Mouse (Mus musculus): ENCODE measurements around the gene Camk2n1. TPM values are rescaled to one million over a fixed set of nuclear protein-coding genes. Genes with fewer than 3 reads are reported as not detected.
"Not testable (repeated sequence)": the region's sequence is repeated elsewhere in the genome, so short reads cannot be mapped to it uniquely, and the experiment has no call there.

Gene Camk2n1
- polyA plus RNA-seq, 1 experiment, result 21.7 TPM

DNA sequence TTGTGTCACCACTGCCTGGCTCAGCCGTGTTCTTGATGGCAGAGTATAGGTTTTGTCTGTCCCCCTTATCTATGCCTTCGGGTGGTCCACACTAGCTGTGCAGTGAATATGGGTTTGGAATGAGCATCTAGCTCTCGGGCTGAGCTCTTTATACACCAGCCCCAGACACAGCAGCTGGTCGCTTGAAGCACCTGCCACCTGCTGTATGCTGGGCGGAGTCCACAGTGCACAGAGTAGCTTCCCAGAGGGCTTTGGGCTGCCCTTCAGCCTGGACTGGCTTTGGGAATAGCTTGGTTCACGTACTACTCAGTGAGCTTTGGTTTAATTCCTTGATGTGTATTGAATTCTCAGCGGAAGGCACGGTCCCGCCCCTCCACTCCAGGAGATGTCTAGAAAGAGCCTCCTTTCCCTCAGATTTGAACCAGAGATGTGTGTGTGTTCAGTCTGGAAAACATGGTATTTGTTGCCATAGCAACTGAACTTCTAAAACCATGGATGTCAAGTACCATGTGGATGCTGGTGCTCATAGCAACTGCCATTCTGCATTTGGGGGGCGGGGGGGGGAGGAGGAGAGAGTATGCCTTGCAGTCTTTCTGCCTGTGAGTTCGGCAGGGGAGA, 35.7 kb upstream of the Camk2n1 start:
- Histone ChIP-seq H3K4me1 (ENCODE audit: control insufficient read depth, insufficient read depth, low read length) (peaks cover 4% of the 10 kb centered on the region), H3K4me3 (replicated peaks; ENCODE audit: extremely low read depth, low read depth, low read length) (no peak overlapping the region)
- 58% methylated on average over 11 of the region's 11 CpGs for WGBS
- TF ChIP-seq POLR2A (IDR thresholded peaks at IDR 0.05; ENCODE audit: borderline replicate concordance, extremely low read depth, low read depth, low read length) (no peak), CTCF (IDR thresholded peaks at IDR 0.05; ENCODE audit: insufficient read depth, low read length) (no peak)
- DNase-seq, result no peak

DNA sequence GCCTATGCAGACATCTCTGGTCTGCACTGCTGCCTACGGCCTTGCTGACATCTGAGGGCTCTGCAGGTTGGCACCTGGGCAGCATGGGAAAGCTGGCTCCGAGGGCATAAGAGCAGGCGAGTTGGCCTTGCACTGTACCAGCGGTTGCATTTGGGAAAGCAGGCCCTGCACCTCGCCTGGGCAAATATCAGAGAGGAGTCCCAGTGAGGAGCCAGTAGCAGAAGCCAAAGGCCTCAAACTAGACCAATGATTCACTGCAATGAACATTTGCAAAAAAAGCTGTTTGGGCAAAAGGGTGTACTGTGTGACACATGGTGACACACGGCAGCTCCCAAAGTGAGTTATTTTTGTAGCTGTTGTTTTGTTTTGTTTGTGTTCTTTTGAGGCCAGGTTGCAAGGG, 29.1 kb upstream of the Camk2n1 start:
- DNase-seq, result no peak
- TF ChIP-seq CTCF (IDR thresholded peaks at IDR 0.05; ENCODE audit: insufficient read depth, low read length), result no peak
- Histone ChIP-seq H3K4me3 (replicated peaks; ENCODE audit: extremely low read depth, low read depth, low read length) (no peak overlapping the region), H3K4me1 (ENCODE audit: control insufficient read depth, insufficient read depth, low read length) (peaks cover 2% of the 10 kb centered on the region; the same call in 1 of the 2 replicates)
- WGBS, result 83% methylated on average over 6 of the region's 6 CpGs

DNA sequence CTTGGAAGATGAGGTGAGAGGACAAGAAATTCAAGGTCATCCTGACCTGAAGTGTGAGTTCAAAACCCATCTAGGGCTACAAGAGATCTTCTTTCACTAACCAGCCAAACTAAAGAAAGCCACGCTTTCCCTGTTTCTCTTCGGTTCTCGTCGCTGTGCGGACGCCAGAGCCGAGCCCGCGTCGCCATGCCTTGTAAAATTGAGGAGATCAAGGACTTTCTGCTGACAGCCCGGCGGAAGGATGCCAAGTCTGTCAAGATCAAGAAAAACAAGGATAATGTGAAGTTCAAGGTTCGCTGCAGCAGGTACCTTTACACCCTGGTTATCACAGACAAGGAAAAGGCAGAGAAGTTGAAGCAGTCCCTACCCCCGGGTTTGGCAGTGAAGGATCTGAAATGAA, 28.5 kb upstream of the Camk2n1 start:
- H3K4me1 ChIP-seq (ENCODE audit: control insufficient read depth, insufficient read depth, low read length); DNase-seq; H3K4me3 ChIP-seq (replicated peaks; ENCODE audit: extremely low read depth, low read depth, low read length): not testable (repeated sequence)
- WGBS, result 91% methylated on average over 14 of the region's 14 CpGs

DNA sequence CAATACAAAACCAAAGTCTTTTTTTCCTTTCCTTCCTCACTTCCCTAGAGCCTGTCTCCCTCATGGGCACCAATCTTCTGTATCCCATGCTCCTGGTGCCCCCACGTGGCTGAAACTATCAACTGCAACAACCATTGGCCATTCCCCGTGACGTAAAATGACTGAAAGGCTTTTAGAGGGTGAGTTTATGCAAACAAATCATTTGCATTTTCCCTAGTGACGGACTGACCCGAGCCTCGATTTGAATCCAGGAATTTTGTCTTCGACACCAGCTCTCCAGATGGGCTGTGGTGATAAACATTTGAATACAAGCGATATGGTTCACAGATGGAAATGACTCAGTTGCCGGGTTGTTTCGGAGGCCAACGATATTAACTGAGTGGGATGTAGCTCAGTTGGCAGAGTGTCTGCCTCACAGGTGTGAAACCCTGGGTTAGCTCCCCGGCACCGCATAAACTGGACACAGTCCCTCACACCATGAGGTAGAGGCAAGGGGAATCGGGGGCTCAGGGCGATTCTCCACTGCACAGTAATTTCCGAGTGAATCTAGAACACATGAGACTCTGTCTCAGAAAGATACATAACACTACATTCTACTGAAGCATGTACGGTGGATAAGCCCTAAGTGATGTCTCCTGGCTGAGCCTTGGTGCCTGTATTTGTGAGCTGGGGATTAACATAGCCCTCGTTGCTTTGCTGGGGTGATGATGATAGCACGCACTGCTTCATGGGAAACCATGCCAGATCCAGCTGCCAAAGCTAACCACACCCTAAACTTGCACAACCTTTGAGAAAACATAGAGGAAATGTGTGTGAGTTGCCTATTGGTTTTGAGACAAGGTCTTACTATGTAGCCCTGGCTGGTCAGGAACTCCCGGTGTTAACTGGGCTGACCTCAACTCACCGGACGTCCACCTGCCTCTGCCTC, 27.1 kb upstream of the Camk2n1 start:
- DNase-seq, result peak; percentile 77
- 28% methylated on average over 22 of the region's 22 CpGs for WGBS
- TF ChIP-seq CTCF (IDR thresholded peaks at IDR 0.05; ENCODE audit: insufficient read depth, low read length) (peak; percentile 86), POLR2A (IDR thresholded peaks at IDR 0.05; ENCODE audit: borderline replicate concordance, extremely low read depth, low read depth, low read length) (no peak; the same call in 1 of the 2 replicates)
- no peak overlapping the region for H3K4me3 ChIP-seq (replicated peaks; ENCODE audit: extremely low read depth, low read depth, low read length)
- H3K4me1 ChIP-seq (ENCODE audit: control insufficient read depth, insufficient read depth, low read length), result peaks cover 2% of the 10 kb centered on the region; the same call in 1 of the 2 replicates

DNA sequence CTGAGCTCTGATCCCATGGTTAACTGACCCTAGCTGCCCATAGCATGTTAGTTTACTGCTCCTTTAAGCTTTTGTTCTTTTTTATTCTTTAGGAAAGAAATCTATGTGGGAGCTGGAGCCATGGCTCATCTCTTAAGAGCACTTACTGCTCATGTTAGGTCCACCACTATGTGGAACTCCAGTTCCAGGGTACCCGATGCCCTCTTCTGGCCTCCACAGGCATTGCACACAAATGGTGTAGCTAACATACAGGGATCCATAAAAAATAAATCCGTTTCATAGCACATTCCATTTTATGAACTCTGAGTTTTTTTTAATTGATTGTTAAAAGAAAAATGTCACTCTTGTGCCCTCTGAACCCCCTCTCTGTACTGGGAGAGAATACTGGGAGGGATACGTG, 24.3 kb upstream of the Camk2n1 start:
- 40% methylated on average over 3 of the region's 3 CpGs for WGBS
- TF ChIP-seq CTCF (IDR thresholded peaks at IDR 0.05; ENCODE audit: insufficient read depth, low read length) (peak; percentile 48; the same call in 1 of the 2 replicates), POLR2A (IDR thresholded peaks at IDR 0.05; ENCODE audit: borderline replicate concordance, extremely low read depth, low read depth, low read length) (no peak)
- DNase-seq, result no peak
- H3K4me1 ChIP-seq (ENCODE audit: control insufficient read depth, insufficient read depth, low read length), result peaks cover 5% of the 10 kb centered on the region; the same call in 1 of the 2 replicates
- H3K4me3 ChIP-seq (replicated peaks; ENCODE audit: extremely low read depth, low read depth, low read length), result no peak overlapping the region

DNA sequence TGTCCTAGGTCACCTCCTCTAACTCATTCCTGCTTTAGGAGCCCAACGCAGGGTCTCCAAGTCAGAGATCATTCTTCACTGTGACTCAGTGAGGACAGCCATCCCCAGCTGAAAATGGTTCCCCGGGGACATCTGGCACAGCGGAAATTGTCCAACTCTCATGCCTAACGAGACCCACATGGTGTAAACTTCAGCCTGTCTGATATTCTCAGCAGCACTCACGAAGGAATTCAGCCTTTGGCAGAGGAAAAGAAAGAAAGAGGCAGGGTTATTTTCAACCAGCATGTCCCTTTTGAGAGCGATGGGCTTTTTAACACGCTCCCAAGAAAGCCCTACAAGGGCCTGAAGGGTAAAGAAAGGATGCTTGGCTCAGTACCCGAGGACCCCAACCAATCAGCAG, 22.8 kb upstream of the Camk2n1 start:
- no peak for DNase-seq
- 39% methylated on average over 8 of the region's 8 CpGs for WGBS
- TF ChIP-seq POLR2A (IDR thresholded peaks at IDR 0.05; ENCODE audit: borderline replicate concordance, extremely low read depth, low read depth, low read length) (no peak), CTCF (IDR thresholded peaks at IDR 0.05; ENCODE audit: insufficient read depth, low read length) (no peak)

DNA sequence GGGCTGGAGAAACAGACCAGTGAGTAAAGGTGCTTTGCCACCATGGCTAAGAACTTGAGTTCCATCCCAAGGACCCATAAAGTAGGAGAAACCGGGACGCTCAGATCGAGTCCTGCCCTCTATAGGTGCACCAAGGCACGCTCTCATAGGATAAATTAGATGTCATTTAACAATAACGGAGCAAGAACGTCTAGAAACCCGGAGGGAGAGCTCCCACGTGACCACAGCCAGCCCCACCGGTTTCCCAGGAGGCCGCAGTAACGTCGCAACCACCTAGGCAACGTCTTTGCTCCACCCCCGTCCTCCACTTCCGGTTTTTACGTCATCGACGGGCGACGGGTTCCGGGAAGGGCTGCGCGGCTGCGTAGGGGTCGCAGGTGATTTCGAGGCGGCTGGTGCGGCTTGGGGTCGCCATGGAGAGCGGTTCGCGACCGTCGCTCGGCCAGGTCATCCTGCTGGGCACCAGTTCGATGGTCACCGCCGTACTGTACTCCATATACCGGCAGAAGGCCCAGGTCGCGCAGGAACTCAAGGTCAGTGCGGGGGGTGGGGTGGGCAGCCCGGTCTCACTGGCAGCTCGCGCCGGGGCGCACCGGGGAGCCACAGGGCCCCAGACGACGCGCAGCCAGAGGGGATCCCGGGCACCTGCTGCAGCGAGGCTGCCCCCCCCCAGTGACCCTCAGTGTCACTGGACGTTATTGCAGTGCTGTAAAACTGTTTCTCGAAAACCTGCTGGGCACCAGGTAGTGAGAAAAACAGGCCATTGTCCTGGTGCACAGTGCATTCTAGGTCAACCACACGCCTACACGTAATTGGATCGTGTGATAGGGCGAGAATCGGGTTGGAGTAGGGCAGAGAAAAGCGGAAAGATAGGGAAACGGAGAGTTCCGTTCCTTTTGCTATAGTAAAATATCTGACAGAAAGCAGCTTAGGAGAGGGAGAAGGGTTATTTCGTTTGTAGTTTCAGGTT, 19.5 kb upstream of the Camk2n1 start, which contains the start of gene Mul1:
Gene Mul1, plus strand, starts transcription at position 325 of the 970 bp plus-strand sequence.
- WGBS, result under 1% methylated on average over 64 of the region's 64 CpGs
- peak within 1 kb of the TSS; percentile 96 for H3K4me3 ChIP-seq (replicated peaks; ENCODE audit: extremely low read depth, low read depth, low read length)
- H3K4me1 ChIP-seq (ENCODE audit: control insufficient read depth, insufficient read depth, low read length), result peaks cover 7% of the 10 kb centered on the region; the same call in 1 of the 2 replicates
- TF ChIP-seq CTCF (IDR thresholded peaks at IDR 0.05; ENCODE audit: insufficient read depth, low read length) (no peak), POLR2A (IDR thresholded peaks at IDR 0.05; ENCODE audit: borderline replicate concordance, extremely low read depth, low read depth, low read length) (peak; percentile 93)
- DNase-seq, result peak; percentile 97

More for the DNA sequence above, 22.8 kb upstream of the Camk2n1 start:
- peaks cover 9% of the 10 kb centered on the region; the same call in 1 of the 2 replicates for H3K4me1 ChIP-seq (ENCODE audit: control insufficient read depth, insufficient read depth, low read length)
- no peak overlapping the region for H3K4me3 ChIP-seq (replicated peaks; ENCODE audit: extremely low read depth, low read depth, low read length)

DNA sequence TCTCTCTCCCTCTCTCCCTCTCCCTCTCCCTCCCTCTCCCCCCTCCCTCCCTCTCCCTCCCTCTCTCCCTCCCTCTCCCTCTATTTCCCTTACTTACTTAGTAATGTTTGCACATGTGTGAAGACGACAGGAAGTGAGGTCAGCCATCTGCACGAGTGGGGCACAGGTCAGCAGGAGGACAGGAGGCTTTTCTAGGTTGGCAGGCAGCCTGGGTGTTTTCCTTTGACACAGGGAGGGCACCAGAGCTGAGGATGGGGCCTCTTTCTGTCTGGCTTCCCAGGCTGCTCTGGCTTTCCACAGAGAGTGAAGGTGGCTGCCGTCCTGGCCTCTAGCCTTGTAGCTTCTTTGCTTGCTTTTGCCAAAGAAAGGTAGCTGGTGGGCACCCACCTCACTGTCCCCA, 14.1 kb upstream of the Camk2n1 start:
- WGBS, result 30% methylated on average over 3 of the region's 3 CpGs
- no peak for DNase-seq
- no peak for TF ChIP-seq POLR2A (IDR thresholded peaks at IDR 0.05; ENCODE audit: borderline replicate concordance, extremely low read depth, low read depth, low read length)
- TF ChIP-seq CTCF (IDR thresholded peaks at IDR 0.05; ENCODE audit: insufficient read depth, low read length), result no peak
- H3K4me1 ChIP-seq (ENCODE audit: control insufficient read depth, insufficient read depth, low read length), result peaks cover 4% of the 10 kb centered on the region; the same call in 1 of the 2 replicates
- no peak overlapping the region for H3K4me3 ChIP-seq (replicated peaks; ENCODE audit: extremely low read depth, low read depth, low read length)

DNA sequence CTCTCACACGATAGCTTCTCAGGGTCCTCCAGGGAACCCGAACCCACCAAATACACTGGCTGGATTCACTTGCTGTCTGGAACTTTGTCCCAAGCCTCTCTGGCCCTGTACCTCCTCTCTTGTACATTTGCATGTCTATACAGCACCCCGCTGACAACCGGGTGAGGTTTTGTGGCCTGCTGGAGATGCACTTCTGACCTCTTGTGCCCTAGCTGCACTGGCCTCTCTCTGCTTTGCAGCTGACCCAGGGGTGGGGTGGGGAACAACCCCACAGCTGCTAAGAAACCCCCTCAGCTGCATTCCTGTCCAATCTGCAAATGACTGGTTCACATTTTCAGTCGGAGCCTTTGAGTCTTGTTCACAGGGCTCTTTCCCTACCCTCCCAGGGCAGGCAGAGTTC, 9.2 kb upstream of the Camk2n1 start:
- DNase-seq, result no peak
- H3K4me1 ChIP-seq (ENCODE audit: control insufficient read depth, insufficient read depth, low read length), result no peaks in the 10 kb centered on the region
- WGBS, result 27% methylated on average over 5 of the region's 5 CpGs
- no peak overlapping the region for H3K4me3 ChIP-seq (replicated peaks; ENCODE audit: extremely low read depth, low read depth, low read length)
- TF ChIP-seq CTCF (IDR thresholded peaks at IDR 0.05; ENCODE audit: insufficient read depth, low read length), result no peak
- no peak for TF ChIP-seq POLR2A (IDR thresholded peaks at IDR 0.05; ENCODE audit: borderline replicate concordance, extremely low read depth, low read depth, low read length)
